Mouse (Mus musculus) kidney, embryonic 15.5 days (tissue): ENCODE measurements around the gene Ccdc71. TPM values are rescaled to one million over a fixed set of nuclear protein-coding genes. Genes with fewer than 3 reads are reported as not detected.

Experiments used
- ATAC-seq: fragments of 200-750 bp; cut with Nextera tagmentation; replicated peaks from 2 replicates; pipeline ENCODE4 v1.8.0; 2017; ENCODE audit warnings: moderate TSS enrichment; ENCODE audit not compliant: low FRiP score
- H3K27ac ChIP-seq: fragments of 300-500 bp; sonication (generic); 2 replicates; pipeline ENCODE4 v1.5.1; 2015; ENCODE audit warnings: mild to moderate bottlenecking, inconsistent platforms
- H3K27me3 ChIP-seq: fragments of 300-500 bp; sonication (generic); 2 replicates; pipeline ENCODE4 v1.6.1; 2015; ENCODE audit warnings: inconsistent platforms
- H3K36me3 ChIP-seq: fragments of 300-500 bp; sonication (generic); 2 replicates; pipeline ENCODE4 v1.6.1; 2015; ENCODE audit warnings: inconsistent platforms
- H3K4me1 ChIP-seq: fragments of 300-500 bp; sonication (generic); 2 replicates; pipeline ENCODE4 v1.6.1; 2015; ENCODE audit warnings: inconsistent platforms
- H3K4me2 ChIP-seq: fragments of 300-500 bp; sonication (generic); 2 replicates; pipeline ENCODE4 v1.6.1; 2015; ENCODE audit warnings: moderate library complexity, mild to moderate bottlenecking, inconsistent platforms
- H3K4me3 ChIP-seq: fragments of 300-500 bp; sonication (generic); replicated peaks from 2 replicates; pipeline ENCODE4 v1.5.1; 2015; ENCODE audit warnings: mild to moderate bottlenecking, inconsistent platforms
- H3K9ac ChIP-seq: fragments of 300-500 bp; sonication (generic); 2 replicates; pipeline ENCODE4 v1.6.1; 2015; ENCODE audit warnings: mild to moderate bottlenecking, inconsistent platforms
- H3K9me3 ChIP-seq: fragments of 300-500 bp; sonication (generic); replicated peaks from 2 replicates; pipeline ENCODE4 v1.6.1; 2016; ENCODE audit warnings: inconsistent platforms
- WGBS: fragments of 180-500 bp; shearing (Covaris S2); methylation state at CpG from one replicate; pipeline ENCODE4 v1.1.7; 2015; ENCODE audit warnings: mixed read lengths; 5-methylcytosine and 5-hydroxymethylcytosine counted together
- polyA plus RNA-seq: library from polyadenylated mRNA; unstranded; fragments of >200 nt; fragmentation: Nextera tagmentation; extraction: Ambion mirVana; gene quantifications from 2 replicates; pipeline ENCODE4 v1.2.1, GENCODE M21; 2015

The Ccdc71 gene
- 61.6 and 62.9 TPM in 2 replicates for polyA plus RNA-seq

GRCm38 (mm10) chr9:108460319-108461178 lies at the start of gene Ccdc71:
Gene Ccdc71, plus strand, starts transcription at chr9:108460527.
- H3K4me1 ChIP-seq = peaks cover 29% of the 10 kb centered on the region
- peaks cover 30% of the 10 kb centered on the region for H3K36me3 ChIP-seq
- no peaks in the 10 kb centered on the region for H3K27me3 ChIP-seq
- under 1% methylated on average over 52 of the region's 52 CpGs for WGBS
- peak within 1 kb of the TSS; percentile 85 for H3K4me2 ChIP-seq
- ATAC-seq = peak; percentile 78
- peak within 1 kb of the TSS; percentile 97 for H3K27ac ChIP-seq
- no peaks in the 10 kb centered on the region for H3K9me3 ChIP-seq
- H3K4me3 ChIP-seq = peak within 1 kb of the TSS; percentile 93
- H3K9ac ChIP-seq = peak within 1 kb of the TSS; percentile 93

DNA sequence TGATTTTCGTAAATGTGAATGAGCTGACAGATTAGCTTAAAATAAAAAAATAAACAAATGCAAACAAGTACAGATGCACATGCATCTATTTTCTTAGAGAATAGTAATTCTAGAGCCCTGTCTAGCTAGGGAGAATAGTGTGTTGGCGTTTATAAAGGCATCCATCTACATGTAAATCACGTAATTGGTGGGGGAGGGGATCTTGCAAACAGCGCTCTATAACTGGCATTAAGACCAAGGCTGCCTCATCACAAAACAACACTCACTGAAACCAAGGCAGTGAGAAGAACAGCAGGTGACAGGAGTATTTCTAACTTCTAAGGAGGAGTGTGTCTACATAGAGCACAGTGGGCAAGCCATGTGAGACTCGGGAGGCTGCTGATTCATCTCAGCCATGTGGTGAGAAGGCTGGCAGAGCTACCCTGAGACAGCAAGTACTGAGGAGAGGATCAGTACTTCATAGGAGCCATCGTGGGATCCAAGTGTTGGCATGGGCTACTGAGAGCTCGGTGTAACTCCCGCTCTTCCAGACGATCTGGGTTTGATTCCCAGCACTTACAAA lies 48.9 kb upstream of the Ccdc71 start:
- Histone ChIP-seq H3K27me3 (no peaks in the 10 kb centered on the region), H3K9ac (no peak overlapping the region), H3K27ac (no peak overlapping the region), H3K9me3 (no peaks in the 10 kb centered on the region), H3K4me3 (no peak overlapping the region), H3K36me3 (no peaks in the 10 kb centered on the region), H3K4me2 (no peak overlapping the region), H3K4me1 (no peaks in the 10 kb centered on the region)
- ATAC-seq = no peak
- 78% methylated on average over 9 of the region's 9 CpGs for WGBS

DNA sequence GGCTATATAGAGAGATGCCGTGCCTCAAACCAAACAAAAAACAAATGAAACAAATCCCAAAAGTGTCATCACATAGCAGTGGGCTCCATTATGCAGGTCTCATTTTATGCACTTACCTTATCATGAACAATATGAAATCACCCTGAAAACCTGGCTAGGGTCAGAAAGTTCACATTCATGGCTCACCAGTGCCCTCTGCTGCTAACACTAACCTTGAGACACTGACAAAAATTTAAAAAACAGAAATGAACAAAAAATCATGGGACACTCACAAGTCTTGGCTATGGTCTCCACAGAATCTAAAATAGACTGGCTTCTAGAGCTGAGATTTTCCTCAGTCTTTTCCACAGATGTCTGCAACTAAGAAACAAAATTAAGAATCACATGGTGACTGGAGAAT lies 48.1 kb upstream of the Ccdc71 start:
- 70% methylated on average over 1 of the region's 1 CpGs for WGBS

GRCm38 (mm10) chr9:108428384-108428783 lies 31.9 kb upstream of the Ccdc71 start, which contains the start of gene Ccdc36:
Gene Ccdc36, minus strand, starts transcription at chr9:108428484.
- Histone ChIP-seq H3K4me3 (no peak within 1 kb of the TSS), H3K27me3 (no peaks in the 10 kb centered on the region), H3K4me1 (0 out of 2 replicates have a peak, but pooled peaks cover 5% of the 10 kb centered on the region), H3K9me3 (no peaks in the 10 kb centered on the region), H3K4me2 (no peak within 1 kb of the TSS), H3K27ac (no peak within 1 kb of the TSS), H3K9ac (no peak within 1 kb of the TSS), H3K36me3 (no peaks in the 10 kb centered on the region)
- no peak for ATAC-seq

More for the DNA sequence above, 48.1 kb upstream of the Ccdc71 start:
- H3K27me3 ChIP-seq = no peaks in the 10 kb centered on the region
- H3K36me3 ChIP-seq = no peaks in the 10 kb centered on the region
- no peaks in the 10 kb centered on the region for H3K9me3 ChIP-seq
- no peak overlapping the region for H3K4me3 ChIP-seq
- no peak overlapping the region for H3K4me2 ChIP-seq
- H3K9ac ChIP-seq = no peak overlapping the region
- H3K27ac ChIP-seq = no peak overlapping the region
- ATAC-seq = no peak
- H3K4me1 ChIP-seq = no peaks in the 10 kb centered on the region

GRCm38 (mm10) chr9:108431431-108432067 lies 28.8 kb upstream of the Ccdc71 start:
- no peak overlapping the region for H3K27ac ChIP-seq
- no peaks in the 10 kb centered on the region for H3K36me3 ChIP-seq
- H3K27me3 ChIP-seq = no peaks in the 10 kb centered on the region
- no peaks in the 10 kb centered on the region for H3K9me3 ChIP-seq
- peak; percentile 73 for ATAC-seq
- H3K9ac ChIP-seq = peak overlapping the region; percentile 41; the same call in 1 of the 2 replicates
- H3K4me1 ChIP-seq = 0 out of 2 replicates have a peak, but pooled peaks cover 5% of the 10 kb centered on the region
- H3K4me3 ChIP-seq = peak overlapping the region; percentile 37
- 46% methylated on average over 32 of the region's 32 CpGs for WGBS
- peak overlapping the region; percentile 63 for H3K4me2 ChIP-seq

- Histone ChIP-seq H3K9ac (no peak within 1 kb of the TSS), H3K9me3 (no peaks in the 10 kb centered on the region), H3K4me2 (no peak within 1 kb of the TSS), H3K4me3 (no peak within 1 kb of the TSS), H3K27me3 (no peaks in the 10 kb centered on the region), H3K36me3 (no peaks in the 10 kb centered on the region), H3K27ac (no peak within 1 kb of the TSS), H3K4me1 (0 out of 2 replicates have a peak, but pooled peaks cover 5% of the 10 kb centered on the region)
- ATAC-seq = no peak
- 76% methylated on average over 3 of the region's 3 CpGs for WGBS
Measured at GRCm38 (mm10) chr9:108436182-108436581, 24.1 kb upstream of the Ccdc71 start, which contains the start of gene BC048562. Gene BC048562, plus strand, starts transcription at chr9:108436482.

DNA sequence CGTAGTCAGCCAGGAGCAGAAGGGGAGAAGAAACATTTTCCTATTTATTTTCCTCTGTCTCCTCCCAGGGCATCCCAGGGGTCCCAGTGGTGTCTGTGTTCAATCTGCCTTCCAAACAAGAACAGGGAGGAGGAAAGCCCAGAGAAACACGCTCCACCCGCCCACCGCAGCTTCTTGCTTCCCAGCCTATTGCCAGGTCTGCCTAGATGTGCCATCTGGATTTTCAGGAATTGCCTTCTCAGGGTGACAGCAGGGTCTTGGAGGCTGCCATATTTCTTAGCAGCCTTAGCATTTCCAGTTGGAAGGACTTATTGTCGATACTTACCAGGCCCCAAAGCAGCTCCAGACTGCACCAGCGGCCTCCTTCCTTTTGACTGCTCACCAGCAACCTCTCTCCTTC lies 21.2 kb upstream of the Ccdc71 start:
- Histone ChIP-seq H3K36me3 (no peaks in the 10 kb centered on the region), H3K9me3 (no peaks in the 10 kb centered on the region), H3K4me1 (no peaks in the 10 kb centered on the region), H3K9ac (no peak overlapping the region), H3K4me2 (no peak overlapping the region), H3K27me3 (no peaks in the 10 kb centered on the region), H3K4me3 (no peak overlapping the region), H3K27ac (no peak overlapping the region)
- 78% methylated on average over 6 of the region's 6 CpGs for WGBS
- no peak for ATAC-seq

GRCm38 (mm10) chr9:108440485-108440884 lies 19.8 kb upstream of the Ccdc71 start:
- Histone ChIP-seq H3K36me3 (no peaks in the 10 kb centered on the region), H3K27ac (no peak overlapping the region), H3K4me2 (no peak overlapping the region), H3K27me3 (no peaks in the 10 kb centered on the region), H3K9me3 (no peaks in the 10 kb centered on the region), H3K9ac (no peak overlapping the region), H3K4me3 (no peak overlapping the region), H3K4me1 (0 out of 2 replicates have a peak, but pooled peaks cover 3% of the 10 kb centered on the region)
- 66% methylated on average over 5 of the region's 5 CpGs for WGBS
- no peak for ATAC-seq

DNA sequence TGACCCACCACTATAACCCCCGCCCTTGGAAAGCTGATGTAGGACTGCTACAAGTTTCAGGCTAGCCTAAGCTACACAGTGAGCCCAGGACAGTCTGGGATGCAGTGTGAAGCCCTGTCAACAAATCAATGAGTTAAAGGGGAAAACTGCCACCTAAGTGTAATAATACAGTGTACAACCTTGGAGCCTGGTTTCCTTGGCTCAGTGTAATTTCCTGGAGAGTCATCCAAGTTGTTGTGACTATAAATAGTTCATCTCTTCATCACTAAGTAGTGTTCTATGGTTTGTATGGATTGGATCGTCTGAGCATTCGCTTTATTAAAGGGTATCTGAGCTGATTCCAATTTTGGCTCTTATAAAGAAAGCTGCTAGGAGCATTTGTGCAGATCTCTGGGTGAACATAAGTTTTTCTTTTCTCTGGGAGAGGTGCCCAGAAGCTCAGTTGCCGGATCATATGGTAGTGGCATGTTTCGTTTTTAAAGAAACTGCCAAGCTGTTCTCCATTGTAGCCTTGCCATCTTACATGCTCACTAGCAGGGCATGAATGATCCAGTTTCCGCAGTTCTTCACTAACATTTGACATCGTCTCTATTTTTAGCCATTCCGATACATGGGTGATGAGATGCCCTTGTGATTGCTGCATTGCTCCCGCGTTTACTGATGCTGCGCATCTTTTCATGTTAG lies 18.9 kb upstream of the Ccdc71 start:
- no peak overlapping the region for H3K27ac ChIP-seq
- no peaks in the 10 kb centered on the region for H3K36me3 ChIP-seq
- no peak overlapping the region for H3K4me3 ChIP-seq
- no peaks in the 10 kb centered on the region for H3K9me3 ChIP-seq
- H3K9ac ChIP-seq = no peak overlapping the region
- no peak for ATAC-seq
- 89% methylated on average over 11 of the region's 11 CpGs for WGBS
- H3K4me1 ChIP-seq = 0 out of 2 replicates have a peak, but pooled peaks cover 3% of the 10 kb centered on the region
- no peak overlapping the region for H3K4me2 ChIP-seq
- H3K27me3 ChIP-seq = no peaks in the 10 kb centered on the region

GRCm38 (mm10) chr9:108445125-108445524 lies 15.2 kb upstream of the Ccdc71 start:
- ATAC-seq = no peak
- no peak overlapping the region for H3K4me2 ChIP-seq
- H3K9me3 ChIP-seq = no peaks in the 10 kb centered on the region
- H3K4me1 ChIP-seq = peaks cover 11% of the 10 kb centered on the region
- H3K36me3 ChIP-seq = peaks cover 11% of the 10 kb centered on the region; the same call in 1 of the 2 replicates
- no peaks in the 10 kb centered on the region for H3K27me3 ChIP-seq
- no peak overlapping the region for H3K27ac ChIP-seq
- no peak overlapping the region for H3K9ac ChIP-seq
- no peak overlapping the region for H3K4me3 ChIP-seq
- WGBS = 52% methylated on average over 9 of the region's 9 CpGs

GRCm38 (mm10) chr9:108449860-108450259 lies 10.5 kb upstream of the Ccdc71 start:
- H3K27ac ChIP-seq = peak overlapping the region; percentile 54
- no peak for ATAC-seq
- no peaks in the 10 kb centered on the region for H3K27me3 ChIP-seq
- H3K36me3 ChIP-seq = peaks cover 11% of the 10 kb centered on the region; the same call in 1 of the 2 replicates
- H3K9me3 ChIP-seq = no peaks in the 10 kb centered on the region
- no peak overlapping the region for H3K4me3 ChIP-seq
- 52% methylated on average over 4 of the region's 4 CpGs for WGBS
- H3K4me1 ChIP-seq = peaks cover 46% of the 10 kb centered on the region
- peak overlapping the region; percentile 98; the same call in 1 of the 2 replicates for H3K4me2 ChIP-seq
- H3K9ac ChIP-seq = no peak overlapping the region
